Mouse (Mus musculus) frontal cortex, postnatal 25 days (tissue): ENCODE measurements around the gene Gm4214.
"Not testable (repeated sequence)": the region's sequence is repeated elsewhere in the genome, so short reads cannot be mapped to it uniquely, and the experiment has no call there.

Experiments used
- DNase-seq, 2 experiments: peaks; one replicate each; pipeline ENCODE4 v3.0.0; 2022; ENCODE audit warnings: low spot score in 2 of 2

Gm4214 gene

DNA sequence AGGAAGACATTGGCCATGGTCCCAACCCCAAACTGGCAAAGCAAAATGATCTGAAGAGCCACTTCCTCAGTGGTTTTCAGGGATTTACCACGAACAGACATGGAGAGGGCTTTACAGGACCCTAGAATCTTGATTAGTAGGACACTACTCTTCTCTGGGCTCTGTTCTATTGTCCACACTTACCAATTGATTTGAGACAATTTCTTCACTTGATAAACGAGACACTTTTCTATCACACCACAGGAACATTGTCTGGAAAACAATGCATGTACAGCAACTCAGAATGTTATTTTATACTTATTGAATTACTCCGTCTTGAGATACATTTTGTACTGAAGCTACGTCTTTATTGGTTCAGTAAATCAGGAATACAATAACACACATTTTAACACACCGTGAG, at the start of gene Gm4214:
Gm4214 (minus strand) TSS at position 101 of the 400 bp plus-strand sequence.
- not testable (repeated sequence) for DNase-seq

DNA sequence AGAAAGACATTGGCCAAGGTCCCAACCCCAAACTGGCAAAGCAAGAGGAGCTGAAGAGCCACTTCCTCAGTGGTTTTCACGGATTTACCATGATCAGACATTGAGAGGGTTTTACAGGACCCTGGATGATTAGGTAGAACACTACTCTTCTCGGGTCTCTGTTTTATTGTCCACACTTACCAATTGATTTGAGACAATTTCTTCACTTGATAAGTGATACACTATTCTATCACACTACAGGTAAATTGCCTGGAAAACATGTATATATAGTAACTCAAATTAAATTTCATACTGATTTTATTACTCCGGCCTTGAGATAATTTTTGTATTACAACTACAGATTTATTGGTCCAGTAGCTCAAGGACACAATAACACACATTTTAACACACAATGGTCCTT, 35.4 kb upstream of the Gm4214 start, which contains the start of gene Gm4216:
Gm4216 (minus strand) TSS at position 101 of the 400 bp plus-strand sequence.
- DNase-seq, result not testable (repeated sequence)
